Mouse (Mus musculus) CH12.LX (cell line): ENCODE data around the gene Rbm15b. TPM values are rescaled to one million over a fixed set of nuclear protein-coding genes. Genes with fewer than 3 reads are reported as not detected.

Source experiments
- DNase-seq: peaks from one replicate; pipeline ENCODE4 v3.0.0-alpha.2; 2013; ENCODE audit errors: extremely low read depth
- H3K27ac ChIP-seq: 2 replicates; pipeline ENCODE4 v1.5.1; 2012; ENCODE audit warnings: low read depth, mild to moderate bottlenecking, control low read depth, moderate library complexity; ENCODE audit not compliant: insufficient read depth
- H3K27me3 ChIP-seq: replicated peaks from 2 replicates; pipeline ENCODE3; 2012; ENCODE audit warnings: inconsistent platforms
- H3K36me3 ChIP-seq, 2 experiments: replicated peaks in 1 of 2; 2 replicates each; pipeline versions ENCODE3 to v1.6.1; 2012; ENCODE audit warnings: inconsistent platforms in 1 of 2, low read length in 1 of 2, mild to moderate bottlenecking in 1 of 2, mixed read lengths in 1 of 2, moderate library complexity in 1 of 2; ENCODE audit not compliant: control insufficient read depth in 1 of 2, insufficient read depth in 1 of 2
- H3K4me1 ChIP-seq, 2 experiments: 2 replicates each; pipeline ENCODE4 v1.6.1; 2012; ENCODE audit warnings: inconsistent platforms in 1 of 2, moderate library complexity in 1 of 2; ENCODE audit not compliant: insufficient read depth in 2 of 2, control insufficient read depth in 1 of 2
- H3K4me2 ChIP-seq: 2 replicates; pipeline ENCODE4 v1.6.1; 2012; ENCODE audit warnings: low read depth, mild to moderate bottlenecking, control low read depth; ENCODE audit not compliant: poor library complexity, insufficient read depth, severe bottlenecking
- H3K4me3 ChIP-seq, 3 experiments: fragments of 150-350 bp in 1 of 3; sonication (generic) in 1 of 3; replicated peaks in 1 of 3; 2 replicates each; pipeline versions ENCODE3 to v1.5.1; 2011 to 2012; ENCODE audit warnings: low read depth in 2 of 3, low read length in 2 of 3, mild to moderate bottlenecking in 2 of 3, moderate library complexity in 2 of 3, control low read depth in 1 of 3, improper control_type of control experiment in 1 of 3, inconsistent platforms in 1 of 3, mixed read lengths in 1 of 3; ENCODE audit not compliant: poor library complexity in 1 of 3
- H3K79me2 ChIP-seq: replicated peaks from 2 replicates; pipeline ENCODE4 v1.6.1; 2012; ENCODE audit warnings: mild to moderate bottlenecking, moderate library complexity; ENCODE audit not compliant: control insufficient read depth, poor library complexity, insufficient read depth, severe bottlenecking; ENCODE audit errors: extremely low read depth
- H3K9ac ChIP-seq: 2 replicates; pipeline ENCODE4 v1.6.1; 2012; ENCODE audit warnings: low read depth, mild to moderate bottlenecking, control low read depth, moderate library complexity; ENCODE audit not compliant: insufficient read depth
- H3K9me3 ChIP-seq: replicated peaks from 2 replicates; pipeline ENCODE3; 2012; ENCODE audit warnings: low read length, inconsistent platforms, mixed read lengths
- BHLHE40 ChIP-seq: IDR thresholded peaks from 2 replicates; pipeline ENCODE4 v1.6.1; 2011; ENCODE audit warnings: mild to moderate bottlenecking, low read depth, low read length, improper control_type of control experiment
- CHD1 ChIP-seq: IDR thresholded peaks from 2 replicates; pipeline ENCODE4 v1.6.1; 2012; ENCODE audit warnings: low read depth, low read length, improper control_type of control experiment, inconsistent platforms
- CHD2 ChIP-seq: IDR thresholded peaks from 2 replicates; pipeline ENCODE4 v1.6.1; 2011; ENCODE audit warnings: low read length, improper control_type of control experiment
- CTCF ChIP-seq, 2 experiments: IDR thresholded peaks in 1 of 2; conservative IDR thresholded peaks in 1 of 2; 2 replicates each; pipeline ENCODE4 v1.5.1; 2011 to 2012; ENCODE audit warnings: low read depth in 2 of 2, low read length in 2 of 2, improper control_type of control experiment in 1 of 2, inconsistent platforms in 1 of 2, mild to moderate bottlenecking in 1 of 2, moderate library complexity in 1 of 2
- E2F4 ChIP-seq: IDR thresholded peaks from 2 replicates; pipeline ENCODE4 v1.6.1; 2011; ENCODE audit warnings: low read depth, low read length, improper control_type of control experiment; ENCODE audit not compliant: insufficient replicate concordance
- GABPA ChIP-seq: IDR thresholded peaks from 2 replicates; pipeline ENCODE4 v1.6.1; 2012; ENCODE audit warnings: low read depth, low read length, improper control_type of control experiment, inconsistent platforms; ENCODE audit not compliant: insufficient replicate concordance
- HCFC1 ChIP-seq: IDR thresholded peaks from 2 replicates; pipeline ENCODE4 v1.6.1; 2012; ENCODE audit warnings: low read depth, mild to moderate bottlenecking, inconsistent platforms, low read length, improper control_type of control experiment
- IRF4 ChIP-seq: IDR thresholded peaks from 2 replicates; pipeline ENCODE4 v1.6.1; 2014; ENCODE audit warnings: low read depth, mild to moderate bottlenecking, inconsistent platforms, low read length, improper control_type of control experiment
- JUN ChIP-seq: IDR thresholded peaks from 2 replicates; pipeline ENCODE4 v1.6.1; 2011; ENCODE audit warnings: low read depth, mild to moderate bottlenecking, low read length, improper control_type of control experiment, moderate library complexity; ENCODE audit not compliant: insufficient read depth
- KAT2A ChIP-seq: IDR thresholded peaks from 2 replicates; pipeline ENCODE4 v1.6.1; 2012; ENCODE audit warnings: low read length, improper control_type of control experiment, inconsistent platforms; ENCODE audit not compliant: insufficient replicate concordance
- MAX ChIP-seq: IDR thresholded peaks from 2 replicates; pipeline ENCODE4 v1.6.1; 2011; ENCODE audit warnings: low read length, improper control_type of control experiment
- MAZ ChIP-seq: IDR thresholded peaks from 2 replicates; pipeline ENCODE4 v1.6.1; 2012; ENCODE audit warnings: low read depth, mild to moderate bottlenecking, inconsistent platforms, low read length, improper control_type of control experiment, moderate library complexity
- MXI1 ChIP-seq: IDR thresholded peaks from 2 replicates; pipeline ENCODE4 v1.6.1; 2011; ENCODE audit warnings: mild to moderate bottlenecking, low read depth, low read length, improper control_type of control experiment
- MYC ChIP-seq: IDR thresholded peaks from 2 replicates; pipeline ENCODE4 v1.6.1; 2011; ENCODE audit warnings: low read depth, mild to moderate bottlenecking, improper control_type of control experiment, low read length
- NELFE ChIP-seq: IDR thresholded peaks from 2 replicates; pipeline ENCODE4 v1.6.1; 2011; ENCODE audit warnings: low read depth, low read length, improper control_type of control experiment
- POLR2AphosphoS2 ChIP-seq: IDR thresholded peaks from 2 replicates; pipeline ENCODE4 v1.6.1; 2011; ENCODE audit warnings: low read depth, low read length, improper control_type of control experiment
- RAD21 ChIP-seq: IDR thresholded peaks from 2 replicates; pipeline ENCODE4 v1.6.1; 2011; ENCODE audit warnings: low read depth, mild to moderate bottlenecking, low read length, improper control_type of control experiment, moderate library complexity
- SIN3A ChIP-seq: IDR thresholded peaks from 2 replicates; pipeline ENCODE4 v1.6.1; 2012; ENCODE audit warnings: low read length, improper control_type of control experiment, inconsistent platforms
- TCF12 ChIP-seq: IDR thresholded peaks from 2 replicates; pipeline ENCODE4 v1.6.1; 2014; ENCODE audit warnings: low read depth, mild to moderate bottlenecking, inconsistent platforms, low read length, improper control_type of control experiment
- UBTF ChIP-seq: IDR thresholded peaks from 2 replicates; pipeline ENCODE4 v1.6.1; 2012; ENCODE audit warnings: low read depth, mild to moderate bottlenecking, inconsistent platforms, low read length, improper control_type of control experiment, moderate library complexity
- USF2 ChIP-seq: conservative IDR thresholded peaks from 2 replicates; pipeline ENCODE4 v1.6.1; 2011; ENCODE audit warnings: low read depth, low read length, improper control_type of control experiment
- ZC3H11A ChIP-seq: IDR thresholded peaks from 2 replicates; pipeline ENCODE4 v1.6.1; 2012; ENCODE audit warnings: low read depth, mild to moderate bottlenecking, inconsistent platforms, low read length, improper control_type of control experiment
- ZMIZ1 ChIP-seq: IDR thresholded peaks from 2 replicates; pipeline ENCODE4 v1.6.1; 2012; ENCODE audit warnings: low read depth, mild to moderate bottlenecking, inconsistent platforms, low read length, improper control_type of control experiment
- dilution Hi-C: fragments of 300-500 bp; cut with MboI; formaldehyde crosslinking; loops from 2 replicates; pipeline ENCODE4 v1.14.3; 2020; ENCODE audit warnings: low sequenced_read_pairs; ENCODE audit not compliant: extremely low pct_unique_long_range_greater_than_20kb, extremely low pct_ligation_motif_present
- in situ Hi-C: fragments of 300-500 bp; cut with MboI; formaldehyde crosslinking; loops from 3 replicates; pipeline ENCODE4 v1.14.3; 2019; ENCODE audit warnings: low sequenced_read_pairs, low pct_ligation_motif_present, low pct_unique_long_range_greater_than_20kb, mixed read lengths
- polyA plus RNA-seq: library from polyadenylated mRNA; unstranded; fragments of >175 nt; gene quantifications from 2 replicates; pipeline ENCODE4 v1.2.1, GENCODE M21; 2012; ENCODE audit warnings: low read depth; ENCODE audit not compliant: insufficient read length
- total RNA-seq, 2 experiments: library from RNA; depleted of rRNA; stranded (reverse); fragments of 300-350 nt in 1 of 2; fragments of >200 nt in 1 of 2; gene quantifications; 2 replicates each; pipeline ENCODE4 v1.2.3; 2012 to 2014

The Rbm15b gene
- total and polyA plus RNA-seq, 3 experiments, result 11.4 to 19.5 (median 17.4) TPM

- Histone ChIP-seq H3K9ac (no peak overlapping the region; the same call in 1 of the 2 replicates), H3K79me2 (peaks cover 26% of the 10 kb centered on the region), H3K4me2 (no peak overlapping the region), H3K27me3 (peaks cover 19% of the 10 kb centered on the region), H3K4me1 (peaks cover 9 to 31% of the 10 kb centered on the region in 2 experiments), H3K27ac (no peak overlapping the region), H3K4me3 (peak overlapping the region in 1 of 3 experiments; percentile 92), H3K9me3 (no peaks in the 10 kb centered on the region), H3K36me3 (peaks cover 20 to 24% of the 10 kb centered on the region in 2 experiments)
- in situ Hi-C loops (loop anchor here (5.0 kb wide), 1 partner anchor 221 kb away; no protein-coding TSS in a partner anchor), dilution Hi-C loops (no loop called here)
- peak; percentile 36 for DNase-seq
- TF ChIP-seq SIN3A (0 out of 2 replicates have a peak, but pooled peaks have one; percentile 42), CTCF (conservative IDR thresholded peaks at IDR 0.05 in 1 of 2, IDR thresholded peaks at IDR 0.05 in 1 of 2; ENCODE audit: low read depth in 2 of 2, low read length in 2 of 2) (peak in 1 of 2 experiments; percentile 15; a peak in 1 of 4 replicates), NELFE (no peak)
These were observed 6.1 kb upstream of the Rbm15b start for GRCm38 (mm10) chr9:106893327-106893726.

- Histone ChIP-seq H3K9me3 (no peaks in the 10 kb centered on the region), H3K4me2 (peak overlapping the region; percentile 22; the same call in 1 of the 2 replicates), H3K36me3 (peaks cover 25 to 30% of the 10 kb centered on the region in 2 experiments), H3K79me2 (peaks cover 26% of the 10 kb centered on the region), H3K27me3 (peaks cover 15% of the 10 kb centered on the region), H3K4me3 (peak overlapping the region; percentile 72 to 97 (median 92)), H3K9ac (peak overlapping the region; percentile 87), H3K27ac (peak overlapping the region; percentile 66), H3K4me1 (peaks cover 9 to 39% of the 10 kb centered on the region in 2 experiments)
- TF ChIP-seq JUN, result no peak
- 0 out of 2 replicates have a peak, but pooled peaks have one; percentile 53 for TF ChIP-seq ZMIZ1
- peak; percentile 7; the same call in 1 of the 2 replicates for TF ChIP-seq MXI1
- no peak for TF ChIP-seq KAT2A
- dilution Hi-C loops (no loop called here), in situ Hi-C loops (loop anchor here (5.0 kb wide), 1 partner anchor 220 kb away; no protein-coding TSS in a partner anchor)
- no peak for DNase-seq
These were observed 5.3 kb upstream of the Rbm15b start for GRCm38 (mm10) chr9:106892552-106892875.

GRCm38 (mm10) chr9:106891829-106892551, 4.8 kb upstream of the Rbm15b start, which contains the start of gene Manf:
TSS of gene Manf (minus strand) at chr9:106891979.
- in situ Hi-C loops, result loop anchor here (5.0 kb wide), 1 partner anchor 220 kb away; no protein-coding TSS in a partner anchor
- Histone ChIP-seq H3K4me1 (peaks cover 9 to 41% of the 10 kb centered on the region in 2 experiments), H3K27ac (peak within 1 kb of the TSS; percentile 66), H3K9me3 (no peaks in the 10 kb centered on the region), H3K4me2 (peak within 1 kb of the TSS; percentile 87), H3K9ac (peak within 1 kb of the TSS; percentile 95), H3K79me2 (peaks cover 26% of the 10 kb centered on the region), H3K36me3 (peaks cover 25 to 32% of the 10 kb centered on the region in 2 experiments), H3K4me3 (peak within 1 kb of the TSS; percentile 83 to 97 (median 92)), H3K27me3 (peaks cover 10% of the 10 kb centered on the region)
- dilution Hi-C loops, result no loop called here
- peak; percentile 98 for DNase-seq
- no peak for TF ChIP-seq GABPA
- TF ChIP-seq BHLHE40, result peak; percentile 3; the same call in 1 of the 2 replicates
- TF ChIP-seq ZC3H11A, result no peak
- no peak for TF ChIP-seq MAZ
- peak; percentile 97 for TF ChIP-seq ZMIZ1
- peak; percentile 93 for TF ChIP-seq MXI1
- TF ChIP-seq NELFE, result peak; percentile 94
- TF ChIP-seq CHD1, result no peak
- TF ChIP-seq UBTF, result no peak
- peak; percentile 75; the same call in 1 of the 2 replicates for TF ChIP-seq E2F4
- TF ChIP-seq POLR2AphosphoS2, result 0 out of 2 replicates have a peak, but pooled peaks have one; percentile 47
- TF ChIP-seq KAT2A, result peak; percentile 84; the same call in 1 of the 2 replicates
- TF ChIP-seq MYC, result peak; percentile 85
- peak; percentile 80 for TF ChIP-seq TCF12
- peak; percentile 85 for TF ChIP-seq HCFC1
- TF ChIP-seq IRF4, result peak; percentile 4; the same call in 1 of the 2 replicates
- peak; percentile 57 for TF ChIP-seq USF2
- peak; percentile 97 for TF ChIP-seq MAX
- TF ChIP-seq RAD21, result no peak
- TF ChIP-seq CHD2, result peak; percentile 94
